Mouse (Mus musculus): ENCODE measurements around the gene Cass4.

DNA sequence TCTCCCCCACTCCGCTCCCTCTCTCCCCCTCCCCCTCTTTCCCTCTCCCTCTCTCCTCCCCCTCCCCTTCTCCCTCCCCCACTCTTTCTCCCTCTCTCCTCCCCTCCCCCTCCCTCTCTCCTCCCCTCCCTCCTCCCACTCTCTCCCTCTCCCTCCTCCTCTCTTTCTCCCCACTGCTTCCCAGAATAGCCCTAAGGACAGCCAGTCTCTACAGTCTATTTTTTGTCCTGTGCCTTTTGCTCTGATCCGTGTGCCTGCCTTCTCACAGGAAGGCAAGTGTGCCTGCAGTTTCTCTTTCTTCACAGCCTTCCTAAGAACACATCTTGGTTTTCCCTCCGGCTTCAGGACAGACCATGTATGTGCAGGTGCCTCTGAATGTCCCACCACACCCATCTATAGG lies 83.8 kb downstream of the Cass4 start:
- TF ChIP-seq GATA1 (IDR thresholded peaks at IDR 0.05; ENCODE audit: low read length) = no peak
- TF ChIP-seq TAL1 (IDR thresholded peaks at IDR 0.05; ENCODE audit: low read length) = no peak

Measured in erythroblast, embryonic 14.5 days (primary cell).